Mouse (Mus musculus) neural tube, embryonic 15.5 days (tissue): ENCODE results near the gene Adgrb3. TPM values are rescaled to one million over a fixed set of nuclear protein-coding genes. Genes with fewer than 3 reads are reported as not detected.

Experiments used
- ATAC-seq: fragments of 200-750 bp; cut with Nextera tagmentation; 2 replicates; pipeline ENCODE4 v1.8.0; 2017; ENCODE audit warnings: mild to moderate bottlenecking, moderate TSS enrichment, moderate library complexity; ENCODE audit not compliant: low FRiP score
- H3K27ac ChIP-seq: fragments of 300-500 bp; sonication (generic); replicated peaks from 2 replicates; pipeline ENCODE4 v1.5.1; 2015; ENCODE audit warnings: mild to moderate bottlenecking, inconsistent platforms
- H3K27me3 ChIP-seq: fragments of 300-500 bp; sonication (generic); replicated peaks from 2 replicates; pipeline ENCODE4 v1.6.1; 2015; ENCODE audit warnings: inconsistent platforms
- H3K36me3 ChIP-seq: fragments of 300-500 bp; sonication (generic); 2 replicates; pipeline ENCODE4 v1.6.1; 2015; ENCODE audit warnings: inconsistent platforms
- H3K4me1 ChIP-seq: fragments of 300-500 bp; sonication (generic); 2 replicates; pipeline ENCODE4 v1.6.1; 2015; ENCODE audit warnings: inconsistent platforms
- H3K4me2 ChIP-seq: fragments of 300-500 bp; sonication (generic); 2 replicates; pipeline ENCODE4 v1.6.1; 2015; ENCODE audit warnings: inconsistent platforms, mild to moderate bottlenecking, moderate library complexity
- H3K4me3 ChIP-seq: fragments of 300-500 bp; sonication (generic); replicated peaks from 2 replicates; pipeline ENCODE4 v1.5.1; 2015; ENCODE audit warnings: mild to moderate bottlenecking, inconsistent platforms
- H3K9ac ChIP-seq: fragments of 300-500 bp; sonication (generic); replicated peaks from 2 replicates; pipeline ENCODE4 v1.6.1; 2015; ENCODE audit warnings: mild to moderate bottlenecking, inconsistent platforms
- H3K9me3 ChIP-seq: fragments of 300-500 bp; sonication (generic); replicated peaks from 2 replicates; pipeline ENCODE4 v1.6.1; 2016; ENCODE audit warnings: inconsistent platforms
- WGBS: fragments of 180-500 bp; shearing (Covaris S2); methylation state at CpG from one replicate; pipeline ENCODE4 v1.1.7; 2015; ENCODE audit warnings: mixed read lengths; 5-methylcytosine and 5-hydroxymethylcytosine counted together
- polyA plus RNA-seq: library from polyadenylated mRNA; unstranded; fragments of >200 nt; fragmentation: Nextera tagmentation; extraction: Ambion mirVana; gene quantifications from 2 replicates; pipeline ENCODE4 v1.2.1, GENCODE M21; 2015

Adgrb3 gene
- polyA plus RNA-seq, 1 experiment from 2014 or later, result 49.9 TPM

DNA sequence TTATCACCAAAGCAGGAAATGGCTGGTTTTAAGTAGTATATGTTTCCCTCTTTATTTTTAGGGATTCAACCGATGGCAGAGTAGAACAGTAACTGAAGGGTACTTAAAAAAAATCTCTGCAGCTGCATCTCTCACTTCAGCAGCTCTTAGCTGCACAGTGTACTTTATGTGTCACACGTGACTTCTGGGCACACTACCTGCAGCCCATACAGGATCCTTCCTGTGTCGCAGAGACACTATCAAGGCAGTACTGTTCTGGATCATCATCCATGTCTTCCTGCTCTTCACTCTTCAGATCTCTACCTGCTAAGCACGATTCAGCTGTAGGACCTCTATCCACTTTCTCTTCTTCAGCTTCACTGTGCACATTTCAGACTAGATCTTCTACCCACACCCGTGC is 230.6 kb downstream of the Adgrb3 start:
- no peaks in the 10 kb centered on the region for H3K4me1 ChIP-seq
- WGBS, result 93% methylated on average over 5 of the region's 5 CpGs
- H3K36me3 ChIP-seq, result no peaks in the 10 kb centered on the region
- no peak for ATAC-seq
- H3K27ac ChIP-seq, result no peak overlapping the region
- H3K9ac ChIP-seq, result no peak overlapping the region
- H3K4me3 ChIP-seq, result no peak overlapping the region
- no peak overlapping the region for H3K4me2 ChIP-seq
- no peaks in the 10 kb centered on the region for H3K27me3 ChIP-seq
- no peaks in the 10 kb centered on the region for H3K9me3 ChIP-seq

DNA sequence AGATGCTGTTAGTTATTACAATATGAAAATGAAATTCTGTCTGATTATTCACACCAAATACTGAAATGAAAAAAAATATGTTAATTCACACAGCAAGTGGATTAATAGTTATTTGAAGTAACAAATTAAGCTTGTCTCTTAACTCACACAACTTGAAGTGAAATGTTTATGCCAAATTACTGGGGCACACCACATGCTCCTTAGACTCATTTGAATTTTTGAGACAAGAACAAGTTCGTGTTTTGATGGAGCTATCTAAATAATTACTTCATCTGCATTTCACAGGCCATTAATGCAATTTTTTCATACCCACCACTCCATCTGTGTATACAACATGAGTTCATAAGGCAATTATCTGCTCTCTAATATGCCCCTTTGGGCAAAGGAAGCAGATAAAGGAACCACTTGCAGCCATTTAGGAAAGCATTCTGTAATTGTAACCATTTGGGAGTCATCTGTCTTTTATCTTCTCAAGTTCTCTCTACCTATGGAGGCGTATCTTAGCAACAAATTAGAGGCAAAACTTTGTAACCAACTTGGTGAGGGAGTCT is 240.9 kb downstream of the Adgrb3 start:
- H3K27me3 ChIP-seq, result no peaks in the 10 kb centered on the region
- no peak overlapping the region for H3K4me2 ChIP-seq
- H3K36me3 ChIP-seq, result no peaks in the 10 kb centered on the region
- H3K9ac ChIP-seq, result no peak overlapping the region
- H3K4me1 ChIP-seq, result no peaks in the 10 kb centered on the region
- WGBS, result 41% methylated on average over 2 of the region's 2 CpGs
- no peak overlapping the region for H3K4me3 ChIP-seq
- ATAC-seq, result no peak
- H3K27ac ChIP-seq, result no peak overlapping the region
- no peaks in the 10 kb centered on the region for H3K9me3 ChIP-seq

DNA sequence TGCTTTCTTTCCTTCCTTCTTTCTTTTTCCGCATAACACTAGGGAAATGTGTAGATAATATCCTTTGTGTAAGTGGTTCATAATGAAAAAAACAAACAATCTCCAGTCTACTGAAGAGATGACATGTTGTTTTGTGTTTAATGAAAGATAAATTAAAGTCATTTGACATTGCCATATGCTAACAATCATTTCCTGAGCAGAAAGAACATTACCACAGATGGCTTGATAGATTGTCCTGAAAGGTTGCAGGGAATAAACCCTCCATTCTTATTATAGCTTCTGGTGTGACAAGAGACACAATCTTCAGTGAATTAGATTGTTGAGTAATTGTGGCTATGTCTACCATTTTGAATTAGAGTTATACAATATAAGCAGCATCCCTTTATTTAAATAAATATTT is 247.8 kb downstream of the Adgrb3 start:
- H3K9me3 ChIP-seq, result no peaks in the 10 kb centered on the region
- H3K27ac ChIP-seq, result no peak overlapping the region
- H3K4me3 ChIP-seq, result no peak overlapping the region
- no peak overlapping the region for H3K4me2 ChIP-seq
- WGBS, result 82% methylated on average over 1 of the region's 1 CpGs
- no peaks in the 10 kb centered on the region for H3K27me3 ChIP-seq
- ATAC-seq, result no peak
- H3K9ac ChIP-seq, result no peak overlapping the region
- no peaks in the 10 kb centered on the region for H3K4me1 ChIP-seq
- H3K36me3 ChIP-seq, result no peaks in the 10 kb centered on the region

DNA sequence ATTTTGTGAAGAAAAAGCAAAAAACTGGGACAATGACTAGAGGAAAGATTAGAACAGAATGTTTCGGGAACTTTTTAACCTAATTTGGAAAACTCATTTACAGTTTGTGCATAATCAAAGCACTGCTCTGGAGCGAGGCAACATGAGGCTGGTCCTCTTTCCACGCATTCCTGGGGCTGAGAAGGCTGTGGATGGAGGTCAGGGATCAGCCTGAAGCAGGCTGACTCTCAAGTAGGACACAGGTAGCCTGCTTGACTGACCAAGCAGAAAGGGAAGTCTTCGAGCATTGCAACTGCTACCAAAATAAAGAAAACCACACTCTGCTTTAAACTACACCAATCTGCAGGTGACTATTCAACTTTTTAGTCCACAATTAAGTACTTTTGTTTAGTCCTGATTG is 251.7 kb downstream of the Adgrb3 start:
- H3K4me1 ChIP-seq, result no peaks in the 10 kb centered on the region
- no peak overlapping the region for H3K4me2 ChIP-seq
- no peak overlapping the region for H3K4me3 ChIP-seq
- H3K27me3 ChIP-seq, result no peaks in the 10 kb centered on the region
- no peak overlapping the region for H3K9ac ChIP-seq
- H3K9me3 ChIP-seq, result no peaks in the 10 kb centered on the region
- no peak overlapping the region for H3K27ac ChIP-seq
- no peaks in the 10 kb centered on the region for H3K36me3 ChIP-seq
- no peak for ATAC-seq
- 89% methylated on average over 4 of the region's 4 CpGs for WGBS

DNA sequence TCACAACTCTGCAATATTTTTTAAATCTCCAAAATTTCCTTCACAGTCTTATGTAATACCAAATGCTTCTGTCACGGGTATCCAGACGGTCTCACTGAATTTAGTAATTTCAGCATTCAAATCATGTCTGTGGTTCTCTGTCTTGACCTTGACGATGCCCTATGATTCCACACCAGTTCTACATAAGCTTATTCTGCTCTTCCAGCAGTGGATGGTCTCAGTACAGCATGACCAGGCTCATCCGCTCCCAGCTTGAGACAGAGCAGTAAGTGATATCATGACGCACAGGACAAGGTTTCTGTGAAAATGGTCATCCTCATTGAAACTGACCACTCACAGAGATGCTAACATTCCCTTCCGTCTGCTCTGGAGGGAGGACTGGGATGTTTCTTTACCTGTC is 252.9 kb downstream of the Adgrb3 start:
- 93% methylated on average over 6 of the region's 6 CpGs for WGBS
- H3K4me1 ChIP-seq, result no peaks in the 10 kb centered on the region

DNA sequence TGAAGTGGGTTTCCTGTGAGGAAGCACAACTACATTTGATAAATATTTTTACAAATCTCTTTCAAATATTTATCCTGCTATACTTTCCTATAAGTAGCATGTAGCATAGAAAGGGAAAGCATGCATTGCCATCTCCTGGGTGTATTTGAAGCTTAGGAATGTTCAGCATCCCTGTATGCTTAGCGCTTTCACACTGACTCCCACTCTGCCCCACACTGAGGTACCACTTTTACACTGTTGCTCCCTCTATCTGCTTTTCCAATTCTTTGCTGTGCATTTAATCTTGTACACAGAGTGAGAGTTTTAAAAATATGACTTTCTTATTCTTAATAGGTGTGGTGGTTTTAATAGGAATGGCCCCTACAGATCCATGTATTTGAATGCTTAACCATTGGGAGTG is 261.4 kb downstream of the Adgrb3 start:
- H3K4me1 ChIP-seq, result no peaks in the 10 kb centered on the region
- WGBS, result 97% methylated on average over 1 of the region's 1 CpGs
- no peaks in the 10 kb centered on the region for H3K36me3 ChIP-seq
- H3K9ac ChIP-seq, result no peak overlapping the region
- ATAC-seq, result no peak
- H3K4me2 ChIP-seq, result no peak overlapping the region
- H3K9me3 ChIP-seq, result no peaks in the 10 kb centered on the region
- H3K27me3 ChIP-seq, result no peaks in the 10 kb centered on the region
- H3K27ac ChIP-seq, result no peak overlapping the region
- no peak overlapping the region for H3K4me3 ChIP-seq

More for the DNA sequence above, 252.9 kb downstream of the Adgrb3 start:
- no peak for ATAC-seq
- Histone ChIP-seq H3K4me2 (no peak overlapping the region), H3K4me3 (no peak overlapping the region), H3K27me3 (no peaks in the 10 kb centered on the region), H3K27ac (no peak overlapping the region), H3K9me3 (no peaks in the 10 kb centered on the region), H3K9ac (no peak overlapping the region), H3K36me3 (no peaks in the 10 kb centered on the region)

DNA sequence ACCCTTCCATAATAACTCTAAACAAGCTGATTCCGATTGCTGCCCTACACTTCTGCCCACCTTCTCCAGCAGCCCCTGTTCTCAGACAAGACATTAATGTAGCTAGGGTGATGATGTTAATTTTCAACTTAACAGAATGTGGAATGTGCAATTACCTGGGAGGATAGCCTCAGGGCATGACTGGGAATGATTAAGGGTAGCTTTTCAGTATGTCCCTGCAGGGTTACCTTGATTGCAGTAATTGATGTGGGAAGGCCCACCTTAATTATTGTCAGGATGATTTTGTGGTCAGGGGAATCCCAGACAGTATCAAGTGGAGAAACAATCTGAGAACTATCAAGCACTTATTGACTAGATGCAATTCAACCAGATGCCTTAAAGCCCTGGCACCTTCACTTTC is 283.4 kb downstream of the Adgrb3 start:
- no peaks in the 10 kb centered on the region for H3K4me1 ChIP-seq
- no peak for ATAC-seq
- 69% methylated on average over 1 of the region's 1 CpGs for WGBS

DNA sequence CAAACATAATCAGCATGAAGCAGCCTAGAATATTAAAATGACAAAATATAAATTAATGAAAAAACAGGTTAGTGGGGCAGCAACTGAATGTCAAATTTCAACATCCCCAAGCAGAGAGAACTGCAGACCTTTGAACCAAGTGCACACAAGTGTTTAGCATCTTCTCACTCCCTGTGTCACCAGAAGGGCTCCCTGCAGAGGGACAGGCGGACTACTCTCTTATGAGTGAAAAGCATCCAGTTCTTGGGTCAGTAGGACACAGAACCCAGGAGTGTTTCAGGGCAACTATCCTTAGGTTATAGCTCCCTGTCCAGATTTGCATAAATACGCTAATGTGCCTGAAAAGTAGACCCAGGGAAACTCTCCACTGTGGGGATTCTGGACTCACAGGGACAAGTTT is 285.6 kb downstream of the Adgrb3 start:
- WGBS, result 82% methylated on average over 2 of the region's 2 CpGs
- Histone ChIP-seq H3K9ac (no peak overlapping the region), H3K4me2 (no peak overlapping the region), H3K4me3 (no peak overlapping the region), H3K9me3 (no peaks in the 10 kb centered on the region), H3K4me1 (no peaks in the 10 kb centered on the region), H3K27ac (no peak overlapping the region), H3K36me3 (no peaks in the 10 kb centered on the region), H3K27me3 (no peaks in the 10 kb centered on the region)
- ATAC-seq, result no peak

More for the DNA sequence above, 283.4 kb downstream of the Adgrb3 start:
- Histone ChIP-seq H3K36me3 (no peaks in the 10 kb centered on the region), H3K27me3 (no peaks in the 10 kb centered on the region), H3K9me3 (no peaks in the 10 kb centered on the region), H3K4me2 (no peak overlapping the region), H3K27ac (no peak overlapping the region), H3K9ac (no peak overlapping the region), H3K4me3 (no peak overlapping the region)

DNA sequence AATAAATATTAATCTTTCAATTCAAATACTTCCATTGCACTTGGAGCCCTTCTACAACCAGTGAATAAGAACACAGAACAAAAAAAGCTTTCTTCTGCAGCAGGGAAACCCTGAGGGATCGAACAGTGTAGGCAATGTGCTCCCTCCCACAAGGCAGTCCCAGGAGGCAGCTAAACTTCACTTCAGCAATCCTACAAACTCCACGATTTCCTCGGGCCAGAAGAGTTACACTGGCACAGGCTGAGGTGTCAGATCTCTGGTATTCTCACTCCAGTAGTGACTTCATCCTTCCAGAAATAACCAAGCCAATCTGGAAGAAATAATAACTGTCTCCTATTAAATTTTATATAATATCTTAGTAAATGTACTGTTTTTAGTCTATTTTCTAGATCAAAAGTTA is 286.6 kb downstream of the Adgrb3 start:
- Histone ChIP-seq H3K4me3 (no peak overlapping the region), H3K4me1 (no peaks in the 10 kb centered on the region), H3K36me3 (no peaks in the 10 kb centered on the region), H3K27ac (no peak overlapping the region), H3K9ac (no peak overlapping the region), H3K9me3 (no peaks in the 10 kb centered on the region), H3K27me3 (no peaks in the 10 kb centered on the region), H3K4me2 (no peak overlapping the region)
- 51% methylated on average over 3 of the region's 3 CpGs for WGBS
- ATAC-seq, result no peak

DNA sequence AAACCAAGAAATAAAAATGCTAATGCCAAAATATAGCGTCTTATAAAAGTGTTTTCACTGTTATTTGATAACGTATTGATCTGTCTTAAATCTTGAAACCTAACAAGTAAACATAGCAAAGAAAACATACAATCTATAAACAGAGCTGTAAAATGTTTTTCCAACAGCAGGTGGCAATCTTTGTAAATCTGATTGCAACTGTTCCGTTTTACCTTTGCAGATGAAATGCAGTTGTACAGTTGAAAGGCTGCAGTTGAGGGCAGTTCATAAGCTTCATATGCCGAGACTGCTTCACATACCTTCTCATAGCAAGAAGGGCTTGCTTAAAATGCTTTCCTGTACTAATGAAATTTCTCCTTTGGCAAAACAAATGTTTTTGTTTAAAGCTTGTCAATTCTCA is 302.5 kb downstream of the Adgrb3 start:
- Histone ChIP-seq H3K4me1 (no peaks in the 10 kb centered on the region), H3K27me3 (no peaks in the 10 kb centered on the region), H3K4me3 (no peak overlapping the region), H3K27ac (no peak overlapping the region), H3K36me3 (0 out of 2 replicates have a peak, but pooled peaks cover 3% of the 10 kb centered on the region), H3K4me2 (no peak overlapping the region), H3K9ac (no peak overlapping the region), H3K9me3 (no peaks in the 10 kb centered on the region)
- no peak for ATAC-seq
- 65% methylated on average over 4 of the region's 4 CpGs for WGBS

DNA sequence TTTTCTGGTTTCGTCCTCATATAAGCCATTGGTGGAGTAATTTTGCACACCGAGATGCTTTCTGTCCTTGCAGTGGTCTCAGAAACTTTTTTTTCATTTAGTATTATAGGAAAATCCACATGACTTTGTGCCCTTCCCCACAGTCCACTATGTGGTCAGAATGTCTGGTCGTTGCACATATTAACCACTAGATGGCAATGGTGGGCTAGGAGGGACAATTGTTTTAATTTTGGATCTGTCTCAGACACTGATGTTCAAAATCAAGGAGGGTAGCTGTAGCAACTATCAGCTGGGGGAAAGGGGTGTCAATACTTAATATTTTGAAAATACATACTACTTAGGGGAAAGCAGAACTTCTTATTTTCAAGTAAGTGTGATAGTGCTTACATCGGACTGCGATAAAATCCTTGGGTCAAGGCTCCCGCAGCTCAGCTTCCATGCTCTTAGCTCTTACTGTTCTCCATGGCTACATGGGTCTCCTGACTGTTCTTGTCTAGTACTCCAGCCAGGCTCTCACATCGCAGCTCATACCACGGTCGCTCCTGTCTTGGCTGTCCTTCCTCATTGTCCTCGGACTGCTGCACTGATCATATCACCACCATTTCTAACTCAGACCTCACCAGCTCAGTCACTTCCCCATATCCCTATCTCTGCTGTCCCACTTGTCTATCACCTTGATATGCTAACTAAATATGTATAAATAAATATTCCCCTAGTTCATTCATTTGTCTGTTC is 319.0 kb downstream of the Adgrb3 start:
- no peak overlapping the region for H3K27ac ChIP-seq
- H3K4me2 ChIP-seq, result no peak overlapping the region
- H3K36me3 ChIP-seq, result no peaks in the 10 kb centered on the region
- H3K27me3 ChIP-seq, result no peaks in the 10 kb centered on the region
- ATAC-seq, result peak; percentile 38; the same call in 1 of the 2 replicates
- H3K9ac ChIP-seq, result no peak overlapping the region
- H3K4me3 ChIP-seq, result no peak overlapping the region
- H3K9me3 ChIP-seq, result no peaks in the 10 kb centered on the region
- H3K4me1 ChIP-seq, result no peaks in the 10 kb centered on the region
- 68% methylated on average over 10 of the region's 10 CpGs for WGBS

DNA sequence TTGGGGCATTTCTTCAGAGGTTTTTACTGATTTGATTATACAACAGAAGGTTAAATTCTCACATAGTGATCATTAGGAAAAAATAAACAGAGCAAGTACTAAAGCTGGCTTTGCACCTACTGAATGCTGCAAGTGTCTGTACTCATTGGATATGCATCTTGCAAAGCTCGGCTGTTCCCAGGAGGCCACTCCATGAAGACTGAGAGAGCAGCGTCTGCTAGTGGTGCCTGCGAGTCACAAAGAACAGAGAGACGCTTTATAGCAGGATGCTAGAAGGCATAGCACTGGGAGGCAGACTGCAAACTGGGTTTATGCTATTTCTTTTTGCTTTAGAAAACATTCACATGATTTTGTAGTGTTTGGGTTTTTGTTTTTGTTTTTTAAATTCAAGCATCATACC is 325.2 kb downstream of the Adgrb3 start:
- H3K27me3 ChIP-seq, result no peaks in the 10 kb centered on the region
- H3K4me1 ChIP-seq, result peaks cover 8% of the 10 kb centered on the region
- H3K9ac ChIP-seq, result no peak overlapping the region
- peak overlapping the region; percentile 10; the same call in 1 of the 2 replicates for H3K4me3 ChIP-seq
- no peaks in the 10 kb centered on the region for H3K36me3 ChIP-seq
- H3K9me3 ChIP-seq, result no peaks in the 10 kb centered on the region
- 5% methylated on average over 4 of the region's 4 CpGs for WGBS
- H3K27ac ChIP-seq, result peak overlapping the region; percentile 71
- peak; percentile 93; the same call in 1 of the 2 replicates for ATAC-seq
- H3K4me2 ChIP-seq, result peak overlapping the region; percentile 26; the same call in 1 of the 2 replicates
